Mouse (Mus musculus) cerebellum, adult 9-10 months (tissue): Measurements from ENCODE around the gene Adgrf5.

ENCODE experiments used
- DNase-seq: peaks from one replicate; pipeline ENCODE4 v3.0.0; 2022

The Adgrf5 gene

DNA sequence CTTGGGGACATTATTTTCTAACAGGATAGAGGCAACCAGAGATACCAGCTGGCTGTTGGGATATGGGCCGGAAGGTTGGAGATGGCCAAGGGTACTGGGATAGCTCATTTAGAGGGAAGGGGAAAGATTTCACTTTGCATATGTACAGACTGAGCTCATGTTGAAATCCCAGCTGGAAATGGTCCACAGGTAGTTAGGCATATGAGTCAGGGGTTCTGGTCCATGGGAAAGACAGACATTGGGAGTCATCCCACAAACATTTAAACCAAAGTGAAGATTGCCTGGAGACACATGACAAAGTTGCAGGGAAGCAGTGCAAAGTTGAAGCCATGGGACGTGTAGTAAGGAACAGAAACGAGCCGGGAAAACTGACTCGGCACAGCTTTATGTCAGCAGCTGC is 26.1 kb downstream of the Adgrf5 start:
- no peak for DNase-seq

GRCm38 (mm10) chr17:43387171-43387570 is 26.9 kb downstream of the Adgrf5 start:
- no peak for DNase-seq

DNA sequence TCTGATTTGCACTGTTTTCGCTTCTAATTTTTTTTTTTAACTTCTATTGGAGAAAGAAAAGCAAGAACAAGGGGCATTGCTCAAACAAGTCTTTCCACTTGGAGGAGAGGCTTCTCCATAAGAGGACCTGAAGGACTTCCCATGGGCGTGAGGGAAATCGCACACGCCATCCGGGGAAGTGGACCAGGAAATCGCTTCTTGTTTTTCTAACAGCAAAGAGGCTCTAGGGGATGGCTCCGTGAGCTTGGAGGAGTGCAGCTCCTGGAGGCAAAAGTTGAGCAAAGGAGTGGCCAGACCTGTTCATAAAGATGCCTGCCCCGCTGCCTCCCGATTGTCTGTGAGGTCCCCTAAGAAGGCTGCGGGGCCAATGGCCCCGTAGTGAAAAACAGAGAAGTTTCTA is 29.0 kb downstream of the Adgrf5 start:
- no peak for DNase-seq

DNA sequence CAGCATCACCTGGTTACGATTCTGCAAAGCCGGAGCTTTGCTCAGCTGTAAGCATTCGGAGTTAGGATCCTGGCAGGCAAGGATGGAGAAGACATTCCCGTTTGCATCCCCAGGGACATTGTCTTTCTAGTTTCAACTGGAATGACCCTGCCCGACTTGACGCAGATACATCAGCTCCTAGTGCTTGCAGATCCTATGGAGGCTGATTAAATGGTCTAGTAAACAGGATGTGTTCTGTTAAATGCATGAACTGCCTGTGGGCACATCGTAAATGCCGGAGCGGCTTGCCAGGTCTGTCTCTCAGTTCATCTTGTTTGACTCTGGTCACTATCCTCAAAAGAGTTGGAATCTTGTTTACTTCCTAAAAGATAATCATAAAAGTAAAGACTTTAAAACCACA is 31.9 kb downstream of the Adgrf5 start:
- DNase-seq = no peak

DNA sequence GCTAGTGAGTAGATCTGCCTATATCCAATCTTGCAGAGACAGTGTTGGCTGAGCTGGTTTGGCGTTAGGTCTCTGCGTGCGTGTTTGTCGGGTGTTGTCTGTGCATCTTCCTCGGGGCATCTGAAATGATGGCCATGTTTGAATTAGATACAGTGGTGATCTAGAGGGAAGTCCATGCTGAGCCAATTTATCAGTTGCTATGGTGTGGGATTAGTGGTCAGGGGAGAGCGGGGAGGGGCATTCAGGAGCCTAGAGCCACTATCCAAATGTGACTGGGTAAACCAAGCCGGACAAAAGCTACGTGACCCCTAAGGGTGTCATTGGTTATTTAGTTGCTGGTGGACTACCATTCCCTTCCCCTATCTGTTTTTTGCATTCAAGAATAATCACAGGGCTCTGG is 33.4 kb downstream of the Adgrf5 start:
- DNase-seq = no peak

DNA sequence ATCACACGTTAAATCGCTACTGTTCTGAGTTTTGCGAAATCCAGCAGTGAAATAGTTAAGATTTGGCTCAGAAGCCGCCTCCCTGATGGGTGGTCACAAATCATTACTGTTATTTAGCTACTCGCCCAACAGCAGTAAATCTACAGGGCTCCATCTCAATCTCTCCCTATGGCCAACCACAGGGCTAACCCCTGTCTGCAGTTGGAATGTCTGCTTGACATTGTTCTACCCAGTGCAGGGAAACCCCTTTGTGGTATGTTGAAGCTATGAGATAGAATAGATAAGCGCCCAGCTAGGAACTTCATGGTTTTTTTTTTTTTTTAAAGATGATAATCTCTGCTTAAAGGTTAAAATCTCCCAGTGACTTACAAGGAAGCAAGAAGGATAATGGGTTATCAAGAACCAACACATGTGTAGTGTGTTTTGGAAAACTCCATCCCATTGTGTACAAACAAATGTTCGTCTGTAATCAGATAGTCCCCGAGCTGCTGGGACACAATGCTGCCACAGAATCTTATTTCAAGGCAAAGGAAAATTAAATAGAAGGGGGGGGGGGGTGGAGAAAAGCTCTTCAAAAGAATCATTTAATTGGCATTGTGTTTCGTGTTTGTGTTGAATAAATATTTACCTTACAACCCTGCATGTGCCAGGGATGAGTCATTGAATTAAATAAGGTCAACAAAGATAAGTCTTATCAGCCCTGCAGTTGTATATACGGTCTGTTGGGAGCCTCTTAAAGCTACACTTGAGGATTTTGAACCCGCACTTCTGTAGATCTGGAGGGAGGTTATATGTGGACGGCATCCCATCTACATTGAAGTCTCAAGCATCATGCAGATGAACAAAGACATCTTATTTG is 35.4 kb downstream of the Adgrf5 start:
- DNase-seq = no peak

- no peak for DNase-seq
Measured at GRCm38 (mm10) chr17:43398612-43399011, 38.4 kb downstream of the Adgrf5 start.

GRCm38 (mm10) chr17:43399151-43399550 is 38.9 kb downstream of the Adgrf5 start:
- no peak for DNase-seq

DNA sequence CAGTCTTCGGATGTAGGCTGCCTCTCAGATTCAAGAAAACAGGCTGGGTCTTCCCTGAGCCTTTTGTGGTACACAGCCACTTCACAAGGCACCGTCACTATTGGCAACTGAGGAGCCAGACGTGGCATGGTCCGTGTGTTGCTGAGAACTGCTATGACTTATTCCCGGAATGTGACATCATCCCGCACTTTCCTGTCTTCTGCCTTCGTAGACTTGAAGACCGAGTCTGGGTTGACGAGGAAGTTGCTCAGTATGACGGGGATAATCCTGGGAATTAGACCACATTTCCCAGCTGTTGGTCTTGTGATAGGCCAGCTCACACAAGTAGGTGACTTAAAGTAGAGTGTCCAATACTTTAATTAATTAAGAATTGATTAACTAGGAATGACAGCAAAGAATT is 40.2 kb downstream of the Adgrf5 start:
- DNase-seq = no peak

- DNase-seq = no peak
Measured at GRCm38 (mm10) chr17:43403851-43404250, 43.6 kb downstream of the Adgrf5 start.

GRCm38 (mm10) chr17:43404408-43404807 is 44.2 kb downstream of the Adgrf5 start:
- DNase-seq = no peak

DNA sequence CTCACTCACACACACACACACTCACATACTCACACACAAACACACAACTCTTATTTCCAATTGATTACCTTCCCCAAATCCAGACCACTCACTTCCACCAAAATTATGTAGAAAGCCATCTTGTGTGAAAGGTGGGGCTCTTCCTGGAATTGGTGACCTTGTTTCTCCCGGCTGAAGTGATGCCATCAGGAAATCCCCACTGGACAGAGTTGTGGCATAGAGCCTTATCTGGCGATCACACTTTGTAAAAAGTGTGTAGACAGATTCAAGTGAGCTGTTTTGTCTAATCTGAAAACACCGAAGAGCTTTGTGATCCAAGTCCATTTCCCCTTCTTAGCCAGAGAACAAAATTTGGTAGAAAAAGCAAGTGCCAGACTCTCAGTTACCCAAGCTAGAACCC is 46.1 kb downstream of the Adgrf5 start:
- DNase-seq = no peak

DNA sequence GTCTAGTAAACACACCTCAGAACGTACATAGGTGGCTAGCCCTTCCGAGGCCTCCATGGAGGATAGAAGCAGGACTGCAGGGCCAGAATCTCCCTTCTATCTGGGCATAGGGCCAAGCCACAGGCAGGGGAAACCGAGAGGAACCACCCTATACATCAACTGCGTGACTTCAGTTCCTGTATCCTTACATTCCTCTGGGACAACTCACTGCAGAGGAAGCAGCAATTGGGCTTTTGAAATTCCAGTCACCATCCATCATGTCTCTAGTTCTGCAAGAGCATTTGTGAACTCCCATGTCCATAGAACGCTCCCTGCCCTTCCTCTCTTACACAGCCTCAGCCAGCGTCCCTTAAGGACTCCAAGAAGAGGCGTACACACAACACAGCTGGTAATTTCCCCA is 47.3 kb downstream of the Adgrf5 start:
- DNase-seq = no peak

- no peak for DNase-seq
Measured at GRCm38 (mm10) chr17:43413182-43413581, 52.9 kb downstream of the Adgrf5 start.

GRCm38 (mm10) chr17:43419204-43419603 is 59.0 kb downstream of the Adgrf5 start:
- DNase-seq = no peak

DNA sequence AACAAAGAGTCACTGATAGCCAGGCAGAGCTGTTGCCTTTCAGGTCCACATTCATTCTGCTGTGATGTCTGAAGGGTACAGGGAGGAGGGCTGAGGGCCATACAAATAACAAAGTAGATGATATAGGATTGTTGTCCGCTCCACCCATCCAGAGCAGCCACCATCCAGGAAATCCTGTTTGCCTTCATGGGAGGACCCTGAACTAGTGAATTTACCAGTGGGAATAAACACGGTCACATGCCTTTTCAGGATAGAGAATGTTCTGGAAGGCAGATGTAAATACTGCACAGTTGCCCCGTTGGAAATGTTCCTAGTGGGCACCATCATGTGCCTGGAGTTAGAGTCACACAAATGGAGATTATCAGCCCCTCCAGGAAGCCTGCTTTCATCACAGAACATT is 60.1 kb downstream of the Adgrf5 start:
- DNase-seq = no peak

- DNase-seq = no peak
Measured at GRCm38 (mm10) chr17:43423953-43424352, 63.7 kb downstream of the Adgrf5 start.

DNA sequence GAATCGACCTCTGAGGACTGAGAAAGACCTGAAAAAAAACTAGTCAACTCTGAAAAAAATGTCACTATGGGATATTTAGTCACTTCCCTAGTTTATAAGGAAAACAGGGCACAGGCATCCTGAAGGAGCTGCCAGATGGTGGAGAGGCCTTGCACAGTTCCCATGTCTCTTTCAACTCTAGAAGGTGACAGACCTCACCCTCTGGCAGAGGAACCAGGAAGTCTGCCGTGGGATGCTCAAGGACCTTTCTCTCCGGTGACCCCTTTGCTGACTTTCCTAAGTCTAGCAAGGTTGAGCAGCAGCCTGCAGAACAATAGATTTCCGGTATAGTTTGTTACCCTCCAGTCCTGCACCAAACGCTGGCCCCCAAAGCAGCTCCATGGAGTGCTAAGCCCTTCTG is 71.4 kb downstream of the Adgrf5 start:
- no peak for DNase-seq

DNA sequence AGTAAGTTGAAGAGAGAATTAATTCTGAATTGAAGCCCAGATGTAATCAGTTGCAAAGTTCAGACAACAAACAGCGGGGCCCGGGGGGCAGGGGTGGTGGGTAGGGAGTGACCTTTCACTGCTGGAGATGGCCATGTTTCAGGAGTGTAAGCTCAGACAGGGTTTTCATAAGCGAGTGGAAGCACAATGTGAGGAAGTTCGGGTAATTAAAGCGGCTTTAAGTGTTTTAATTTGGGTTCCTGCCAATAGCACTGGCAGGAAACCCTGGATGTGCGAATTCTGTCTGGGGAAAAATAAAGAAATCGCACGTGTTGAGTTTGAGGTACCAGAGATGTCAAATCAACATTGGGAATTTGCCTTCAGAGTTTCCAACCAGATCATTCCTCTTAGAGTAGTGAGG is 74.2 kb downstream of the Adgrf5 start:
- no peak for DNase-seq

GRCm38 (mm10) chr17:43451216-43451615 is 91.0 kb downstream of the Adgrf5 start:
- no peak for DNase-seq

DNA sequence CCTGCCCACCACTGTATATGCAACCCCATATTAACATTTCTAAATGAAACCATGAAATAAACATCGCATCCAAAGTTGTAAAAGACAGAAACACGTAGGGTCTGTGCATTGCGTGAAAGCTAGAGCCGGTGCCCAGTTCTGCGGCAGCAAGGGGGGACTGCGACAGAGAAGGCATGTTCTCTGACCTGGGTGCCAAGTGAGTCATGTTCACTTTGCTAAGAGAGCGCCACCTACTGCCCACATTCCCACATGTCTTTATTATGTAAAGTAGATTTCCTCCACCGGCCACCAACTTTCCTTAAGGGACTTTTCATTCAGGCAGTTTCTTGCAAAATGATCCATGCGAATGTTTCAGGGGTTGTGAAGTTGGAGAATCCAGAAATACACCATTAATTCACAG is 98.3 kb downstream of the Adgrf5 start:
- peak; percentile 55 for DNase-seq

- DNase-seq = no peak
Measured at GRCm38 (mm10) chr17:43459737-43460230, 99.5 kb downstream of the Adgrf5 start.

DNA sequence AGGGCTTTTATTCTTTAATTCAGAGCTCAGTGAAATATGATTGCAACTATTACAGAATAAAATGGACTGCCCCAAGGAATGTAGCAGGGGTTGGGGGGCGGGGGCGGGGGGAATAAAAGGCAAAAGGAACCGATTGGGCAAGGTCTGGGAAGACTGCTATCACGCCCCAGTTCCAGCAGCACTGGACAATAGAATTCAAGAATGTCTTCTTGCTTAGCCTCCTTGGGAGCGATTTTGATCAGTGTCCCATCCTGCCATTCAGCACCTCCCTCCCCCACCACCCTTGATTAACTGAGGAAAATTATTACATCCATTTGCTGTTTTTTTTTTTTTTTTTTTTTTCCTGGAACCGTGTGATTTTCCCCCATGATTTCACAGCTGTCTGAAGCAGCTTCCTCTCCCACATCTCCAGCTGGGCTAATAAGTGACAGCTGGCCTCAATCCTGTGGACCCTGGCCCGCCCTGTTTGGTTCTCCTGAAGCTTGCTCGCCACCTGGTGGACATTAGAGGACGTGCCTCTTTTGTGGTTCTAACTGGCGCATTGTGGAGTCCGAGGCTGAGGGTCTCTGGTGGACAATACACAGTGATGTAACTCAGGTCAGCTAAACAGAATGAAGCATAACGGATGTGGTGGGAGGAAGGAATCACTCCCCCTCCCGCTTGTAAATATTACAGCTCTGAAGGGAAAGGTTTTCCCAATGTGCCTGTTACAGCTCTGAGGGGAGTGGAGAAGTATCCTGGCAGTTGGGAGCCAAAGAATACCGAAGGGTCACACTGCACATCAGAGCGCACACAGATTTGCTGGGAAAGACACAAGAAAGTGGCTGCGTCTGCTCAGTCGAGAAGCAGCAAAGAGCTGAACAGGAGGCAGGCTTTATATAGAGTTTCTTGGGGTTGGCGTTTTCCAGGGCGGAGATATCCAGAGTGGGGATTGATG is 100.3 kb downstream of the Adgrf5 start:
- peak; percentile 19 for DNase-seq

DNA sequence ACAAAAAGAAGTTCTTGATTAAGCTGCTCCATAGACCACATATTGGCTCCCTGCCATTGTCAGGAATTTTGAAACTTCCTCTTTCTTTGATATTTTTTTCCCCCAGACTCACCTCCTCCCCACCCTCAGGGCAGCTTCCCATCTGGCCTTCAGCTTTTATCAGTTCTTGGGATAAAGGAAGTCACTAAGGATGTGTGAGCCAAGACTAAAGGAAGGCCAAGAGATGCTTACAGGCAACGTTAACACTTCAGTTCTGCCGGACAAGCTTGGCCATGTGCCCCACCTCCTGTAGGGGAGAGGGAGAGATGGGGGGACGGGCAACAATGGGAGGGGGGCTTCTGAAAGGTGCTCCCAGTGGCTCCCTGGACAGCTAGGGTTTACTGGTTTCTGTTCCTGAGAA is 109.8 kb downstream of the Adgrf5 start:
- no peak for DNase-seq
